Comparison of ENCODE assay signal across 25 mouse cellular contexts in genomic region chr10:129847343-129847742, GRCm38 (mm10). TPM values are rescaled to one million over a fixed set of nuclear protein-coding genes. Genes with fewer than 3 reads are reported as not detected.
"Had no signal": no experiment of that assay in that cellular context is flagged by ENCODE, and none has a peak within 500 bp of the region (broad histone marks: within the 10 kb centered on the region; RNA-seq: fewer than 3 reads in every experiment).

No protein-coding gene starts in this region.

- H3K9ac ChIP-seq: limb, embryonic 13.5 days; liver, embryonic 12.5 days; liver, embryonic 15.5 days; lung, embryonic 15.5 days; midbrain, embryonic 13.5 days; neural tube, embryonic 12.5 days; neural tube, embryonic 15.5 days; stomach, embryonic 15.5 days had no signal

- H3K36me3 ChIP-seq: limb, embryonic 10.5 days; limb, embryonic 13.5 days; liver, embryonic 12.5 days; liver, embryonic 15.5 days; lung, embryonic 15.5 days; midbrain, embryonic 10.5 days; midbrain, embryonic 13.5 days; neural tube, embryonic 12.5 days; neural tube, embryonic 15.5 days; stomach, embryonic 15.5 days had no signal

- ATAC-seq: liver, embryonic 12.5 days; midbrain, embryonic 13.5 days had no signal

- H3K27ac ChIP-seq: kidney, postnatal 0 days; layer of hippocampus, adult 2 months; limb, embryonic 10.5 days; limb, embryonic 13.5 days; liver, embryonic 12.5 days; liver, embryonic 15.5 days; lung, embryonic 15.5 days; midbrain, embryonic 10.5 days; midbrain, embryonic 13.5 days; neural tube, embryonic 12.5 days; neural tube, embryonic 15.5 days; stomach, embryonic 15.5 days had no signal

- H3K4me2 ChIP-seq: limb, embryonic 13.5 days; liver, embryonic 12.5 days; liver, embryonic 15.5 days; lung, embryonic 15.5 days; midbrain, embryonic 13.5 days; neural tube, embryonic 12.5 days; neural tube, embryonic 15.5 days; stomach, embryonic 15.5 days had no signal

- H3K4me1 ChIP-seq: limb, embryonic 10.5 days; limb, embryonic 13.5 days; liver, embryonic 12.5 days; liver, embryonic 15.5 days; lung, embryonic 15.5 days; megakaryocyte, embryonic 14.5 days; midbrain, embryonic 10.5 days; midbrain, embryonic 13.5 days; neural tube, embryonic 12.5 days; neural tube, embryonic 15.5 days; stomach, embryonic 15.5 days had no signal

- H3K4me3 ChIP-seq: layer of hippocampus, adult 2 months; limb, embryonic 10.5 days; limb, embryonic 13.5 days; liver, embryonic 12.5 days; liver, embryonic 15.5 days; lung, embryonic 15.5 days; megakaryocyte, embryonic 14.5 days; midbrain, embryonic 10.5 days; midbrain, embryonic 13.5 days; neural tube, embryonic 12.5 days; neural tube, embryonic 15.5 days; stomach, embryonic 15.5 days had no signal

- H3K9me3 ChIP-seq: limb, embryonic 10.5 days; limb, embryonic 13.5 days; liver, embryonic 12.5 days; lung, embryonic 15.5 days; midbrain, embryonic 10.5 days; midbrain, embryonic 13.5 days; neural tube, embryonic 12.5 days; neural tube, embryonic 15.5 days; stomach, embryonic 15.5 days had no signal

- DNase-seq: kidney, postnatal 25 days; layer of hippocampus, adult 9-11 months; liver; lung, adult 18-20 months; lung, postnatal 10 days; lung, postnatal 36 days; right cerebral cortex, postnatal 25 days; spleen, adult 18-20 months; thymus, postnatal 36 days had no signal

- H3K27me3 ChIP-seq: limb, embryonic 13.5 days; liver, embryonic 12.5 days; liver, embryonic 15.5 days; lung, embryonic 15.5 days; megakaryocyte, embryonic 14.5 days; midbrain, embryonic 13.5 days; neural tube, embryonic 12.5 days; neural tube, embryonic 15.5 days; stomach, embryonic 15.5 days had no signal

RNA-seq across cellular contexts. Expression of gene Olfr812, which starts 1.4 kb away (rescaled TPM):
- polyA plus RNA-seq: kidney, embryonic 14.5 days; kidney, postnatal 0 days; large intestine, adult 2 months; limb, embryonic 10.5 days; limb, embryonic 13.5 days; liver, embryonic 12.5 days; liver, embryonic 15.5 days; lung, embryonic 15.5 days; midbrain, embryonic 10.5 days; midbrain, embryonic 13.5 days; neural tube, embryonic 12.5 days; neural tube, embryonic 15.5 days; stomach, embryonic 15.5 days; urinary bladder, adult 2 months had no signal

RNA-seq across cellular contexts. Expression of gene Olfr813, which starts 7.8 kb away (rescaled TPM):
- polyA plus RNA-seq: kidney, embryonic 14.5 days; kidney, postnatal 0 days; large intestine, adult 2 months; limb, embryonic 10.5 days; limb, embryonic 13.5 days; liver, embryonic 12.5 days; liver, embryonic 15.5 days; lung, embryonic 15.5 days; midbrain, embryonic 10.5 days; midbrain, embryonic 13.5 days; neural tube, embryonic 12.5 days; neural tube, embryonic 15.5 days; stomach, embryonic 15.5 days; urinary bladder, adult 2 months had no signal

RNA-seq across cellular contexts. Expression of gene Olfr814, which starts 32.3 kb away (rescaled TPM):
- polyA plus RNA-seq: kidney, embryonic 14.5 days; kidney, postnatal 0 days; large intestine, adult 2 months; limb, embryonic 10.5 days; limb, embryonic 13.5 days; liver, embryonic 12.5 days; liver, embryonic 15.5 days; lung, embryonic 15.5 days; midbrain, embryonic 10.5 days; midbrain, embryonic 13.5 days; neural tube, embryonic 12.5 days; neural tube, embryonic 15.5 days; stomach, embryonic 15.5 days; urinary bladder, adult 2 months had no signal

RNA-seq across cellular contexts. Expression of gene Olfr811, which starts 43.1 kb away (rescaled TPM):
- polyA plus RNA-seq: kidney, embryonic 14.5 days; kidney, postnatal 0 days; large intestine, adult 2 months; limb, embryonic 10.5 days; limb, embryonic 13.5 days; liver, embryonic 12.5 days; liver, embryonic 15.5 days; lung, embryonic 15.5 days; midbrain, embryonic 10.5 days; midbrain, embryonic 13.5 days; neural tube, embryonic 12.5 days; neural tube, embryonic 15.5 days; stomach, embryonic 15.5 days; urinary bladder, adult 2 months had no signal

RNA-seq across cellular contexts. Expression of gene Olfr810, which starts 52.6 kb away (rescaled TPM):
- polyA plus RNA-seq: kidney, embryonic 14.5 days; kidney, postnatal 0 days; large intestine, adult 2 months; limb, embryonic 10.5 days; limb, embryonic 13.5 days; liver, embryonic 12.5 days; liver, embryonic 15.5 days; lung, embryonic 15.5 days; midbrain, embryonic 10.5 days; midbrain, embryonic 13.5 days; neural tube, embryonic 12.5 days; neural tube, embryonic 15.5 days; stomach, embryonic 15.5 days; urinary bladder, adult 2 months had no signal
